Mouse (Mus musculus) small intestine, adult 2 months (tissue): ENCODE measurements at regions not wholly inside any gene's neighbourhood (a gene's known extent, or its start where the extent isn't known, plus 50 kb on each side); places are given as distances from the start of the nearest gene placed in this dataset.

Source experiments
- H3K27ac ChIP-seq: fragments of 200-500 bp; 2 replicates; pipeline ENCODE4 v1.5.1; 2012; ENCODE audit warnings: low read depth, low read length, control low read depth, inconsistent platforms; ENCODE audit not compliant: insufficient read depth
- H3K27me3 ChIP-seq: fragments of 200-500 bp; 2 replicates; pipeline ENCODE4 v1.6.1; 2012; ENCODE audit warnings: mild to moderate bottlenecking, moderate library complexity, low read length, inconsistent platforms; ENCODE audit not compliant: control insufficient read depth, insufficient read depth
- H3K36me3 ChIP-seq: fragments of 200-500 bp; 2 replicates; pipeline ENCODE4 v1.6.1; 2012; ENCODE audit warnings: mild to moderate bottlenecking, low read length, control low read depth, inconsistent platforms; ENCODE audit not compliant: control insufficient read depth, insufficient read depth
- H3K4me1 ChIP-seq: fragments of 200-500 bp; 2 replicates; pipeline ENCODE4 v1.6.1; 2012; ENCODE audit warnings: low read length, inconsistent platforms, mixed read lengths; ENCODE audit not compliant: control insufficient read depth, insufficient read depth, insufficient read length
- H3K4me3 ChIP-seq: fragments of 200-500 bp; 2 replicates; pipeline ENCODE4 v1.5.1; 2012; ENCODE audit warnings: low read depth, mild to moderate bottlenecking, control low read depth, inconsistent platforms, low read length, moderate library complexity
- CTCF ChIP-seq: fragments of 200-500 bp; IDR thresholded peaks from 2 replicates; pipeline ENCODE4 v1.5.1; 2012; ENCODE audit warnings: low read depth, mild to moderate bottlenecking, control low read depth, inconsistent platforms, low read length, moderate library complexity, mixed read lengths; ENCODE audit not compliant: insufficient replicate concordance, insufficient read length; ENCODE audit errors: extremely low read depth
- POLR2A ChIP-seq: fragments of 200-500 bp; IDR thresholded peaks from 2 replicates; pipeline ENCODE4 v1.6.1; 2012; ENCODE audit warnings: low read depth, mild to moderate bottlenecking, control low read depth, inconsistent platforms, low read length, moderate library complexity
- WGBS: fragments of 180-500 bp; shearing (Covaris S2); methylation state at CpG from one replicate; pipeline ENCODE4 v1.1.7; 2018; 5-methylcytosine and 5-hydroxymethylcytosine counted together

- WGBS, result 56% methylated on average over 5 of the region's 5 CpGs
- Histone ChIP-seq H3K4me3 (no peak overlapping the region), H3K27me3 (no peaks in the 10 kb centered on the region), H3K27ac (no peak overlapping the region), H3K36me3 (no peaks in the 10 kb centered on the region), H3K4me1 (no peaks in the 10 kb centered on the region)
- TF ChIP-seq POLR2A (no peak), CTCF (no peak)
Observed at GRCm38 (mm10) chr14:79880065-79880755, 103.7 kb upstream of the Olfm4 start.

GRCm38 (mm10) chr14:79879333-79880035 is 104.4 kb upstream of the Olfm4 start:
- 82% methylated on average over 11 of the region's 11 CpGs for WGBS
- no peak for TF ChIP-seq POLR2A
- TF ChIP-seq CTCF, result no peak
- no peak overlapping the region for H3K4me3 ChIP-seq

GRCm38 (mm10) chr14:79878285-79879019 is 105.4 kb upstream of the Olfm4 start:
- TF ChIP-seq CTCF (no peak), POLR2A (no peak)
- WGBS, result 89% methylated on average over 17 of the region's 17 CpGs
- no peaks in the 10 kb centered on the region for H3K4me1 ChIP-seq
- no peak overlapping the region for H3K4me3 ChIP-seq
- no peaks in the 10 kb centered on the region for H3K36me3 ChIP-seq
- no peak overlapping the region for H3K27ac ChIP-seq
- no peaks in the 10 kb centered on the region for H3K27me3 ChIP-seq

More at GRCm38 (mm10) chr14:79879333-79880035, 104.4 kb upstream of the Olfm4 start:
- no peak overlapping the region for H3K27ac ChIP-seq
- no peaks in the 10 kb centered on the region for H3K36me3 ChIP-seq
- no peaks in the 10 kb centered on the region for H3K27me3 ChIP-seq
- H3K4me1 ChIP-seq, result no peaks in the 10 kb centered on the region

GRCm38 (mm10) chr14:79873062-79873461 is 102.0 kb upstream of the Pcdh8 start:
- no peak overlapping the region for H3K4me3 ChIP-seq
- no peak overlapping the region for H3K27ac ChIP-seq
- 30% methylated on average over 13 of the region's 13 CpGs for WGBS
- no peaks in the 10 kb centered on the region for H3K27me3 ChIP-seq
- TF ChIP-seq CTCF (no peak), POLR2A (no peak)
- H3K4me1 ChIP-seq, result no peaks in the 10 kb centered on the region
- no peaks in the 10 kb centered on the region for H3K36me3 ChIP-seq

- 47% methylated on average over 1 of the region's 1 CpGs for WGBS
- H3K4me3 ChIP-seq, result no peak overlapping the region
- no peak overlapping the region for H3K27ac ChIP-seq
- no peaks in the 10 kb centered on the region for H3K36me3 ChIP-seq
- TF ChIP-seq POLR2A (no peak), CTCF (no peak)
- H3K27me3 ChIP-seq, result no peaks in the 10 kb centered on the region
- H3K4me1 ChIP-seq, result no peaks in the 10 kb centered on the region
Observed at GRCm38 (mm10) chr14:79872430-79872829, 101.3 kb upstream of the Pcdh8 start.

GRCm38 (mm10) chr14:79869325-79869724 is 98.2 kb upstream of the Pcdh8 start:
- no peaks in the 10 kb centered on the region for H3K4me1 ChIP-seq
- H3K27me3 ChIP-seq, result no peaks in the 10 kb centered on the region
- no peak overlapping the region for H3K27ac ChIP-seq
- WGBS, result 16% methylated on average over 1 of the region's 1 CpGs
- TF ChIP-seq CTCF (no peak), POLR2A (no peak)
- no peaks in the 10 kb centered on the region for H3K36me3 ChIP-seq
- no peak overlapping the region for H3K4me3 ChIP-seq

- H3K4me3 ChIP-seq, result no peak overlapping the region
- H3K4me1 ChIP-seq, result no peaks in the 10 kb centered on the region
- no peaks in the 10 kb centered on the region for H3K36me3 ChIP-seq
- WGBS, result 87% methylated on average over 7 of the region's 7 CpGs
- no peaks in the 10 kb centered on the region for H3K27me3 ChIP-seq
- TF ChIP-seq POLR2A (no peak), CTCF (no peak)
- no peak overlapping the region for H3K27ac ChIP-seq
Observed at GRCm38 (mm10) chr14:79856245-79856644, 85.1 kb upstream of the Pcdh8 start.
